Mouse (Mus musculus) MEL (cell line): Measurements from ENCODE around the gene Fam149a.

Experiments used
- CTCF ChIP-seq, 3 experiments: IDR thresholded peaks in 2 of 3; conservative IDR thresholded peaks in 1 of 3; 2 replicates each; pipeline ENCODE4 v1.5.1; 2011 to 2012; ENCODE audit warnings: low read length in 3 of 3, low read depth in 2 of 3, mild to moderate bottlenecking in 2 of 3, improper control_type of control experiment in 1 of 3, inconsistent platforms in 1 of 3, mixed read lengths in 1 of 3, moderate library complexity in 1 of 3; ENCODE audit not compliant: control insufficient read depth in 1 of 3, insufficient read depth in 1 of 3, poor library complexity in 1 of 3, severe bottlenecking in 1 of 3
- E2F4 ChIP-seq: IDR thresholded peaks from 2 replicates; pipeline ENCODE4 v1.6.1; 2011; ENCODE audit warnings: low read depth, low read length, improper control_type of control experiment, borderline replicate concordance
- EP300 ChIP-seq, 2 experiments: IDR thresholded peaks; 2 replicates each; pipeline ENCODE4 v1.6.1; 2011; ENCODE audit warnings: improper control_type of control experiment in 2 of 2, low read length in 2 of 2, low read depth in 1 of 2, mild to moderate bottlenecking in 1 of 2
- JUND ChIP-seq: IDR thresholded peaks from 2 replicates; pipeline ENCODE4 v1.6.1; 2011; ENCODE audit warnings: low read depth, mild to moderate bottlenecking, improper control_type of control experiment, low read length
- MAX ChIP-seq: IDR thresholded peaks from 2 replicates; pipeline ENCODE4 v1.6.1; 2011; ENCODE audit warnings: low read length, improper control_type of control experiment
- POLR2A ChIP-seq, 2 experiments: IDR thresholded peaks; 2 replicates each; pipeline ENCODE4 v1.6.1; 2011 to 2012; ENCODE audit warnings: low read length in 2 of 2, mild to moderate bottlenecking in 2 of 2, control low read depth in 1 of 2, improper control_type of control experiment in 1 of 2, low read depth in 1 of 2, moderate library complexity in 1 of 2; ENCODE audit not compliant: control insufficient read depth in 1 of 2, insufficient read depth in 1 of 2, poor library complexity in 1 of 2
- POLR2AphosphoS2 ChIP-seq: IDR thresholded peaks from 2 replicates; pipeline ENCODE4 v1.6.1; 2011; ENCODE audit warnings: low read length, improper control_type of control experiment
- RAD21 ChIP-seq: IDR thresholded peaks from 2 replicates; pipeline ENCODE4 v1.6.1; 2011; ENCODE audit warnings: mild to moderate bottlenecking, low read depth, low read length, improper control_type of control experiment
- TAL1 ChIP-seq: IDR thresholded peaks from 2 replicates; pipeline ENCODE4 v1.6.1; 2012; ENCODE audit warnings: mild to moderate bottlenecking, inconsistent platforms, low read length, moderate library complexity, mixed read lengths
- TBP ChIP-seq: IDR thresholded peaks from 2 replicates; pipeline ENCODE4 v1.8.0; 2011; ENCODE audit warnings: low read depth, low read length, improper control_type of control experiment
- USF2 ChIP-seq, 2 experiments: IDR thresholded peaks; 2 replicates each; pipeline ENCODE4 v1.6.1; 2011 to 2012; ENCODE audit warnings: improper control_type of control experiment in 2 of 2, low read length in 2 of 2, borderline replicate concordance in 1 of 2, inconsistent platforms in 1 of 2, low read depth in 1 of 2, mild to moderate bottlenecking in 1 of 2; ENCODE audit not compliant: insufficient read depth in 1 of 2
- ZMIZ1 ChIP-seq: IDR thresholded peaks from 2 replicates; pipeline ENCODE4 v1.6.1; 2012; ENCODE audit warnings: low read depth, mild to moderate bottlenecking, inconsistent platforms, low read length, improper control_type of control experiment, moderate library complexity
- ZNF384 ChIP-seq: IDR thresholded peaks from 2 replicates; pipeline ENCODE4 v1.6.1; 2012; ENCODE audit warnings: low read depth, mild to moderate bottlenecking, inconsistent platforms, low read length, improper control_type of control experiment

GRCm38 (mm10) chr8:45321365-45321764 lies 60.7 kb downstream of the Fam149a start:
- TF ChIP-seq ZMIZ1 (no peak), MAX (no peak), RAD21 (no peak), CTCF (IDR thresholded peaks at IDR 0.05 in 2 of 3, conservative IDR thresholded peaks at IDR 0.05 in 1 of 3; ENCODE audit: control insufficient read depth in 1 of 3, insufficient read depth in 1 of 3, low read depth in 2 of 3, low read length in 3 of 3, poor library complexity in 1 of 3, severe bottlenecking in 1 of 3) (no peak), POLR2A (IDR thresholded peaks at IDR 0.05; ENCODE audit: control insufficient read depth in 1 of 2, insufficient read depth in 1 of 2, low read depth in 1 of 2, low read length in 2 of 2, poor library complexity in 1 of 2) (no peak), TBP (no peak), EP300 (IDR thresholded peaks at IDR 0.05; ENCODE audit: low read depth in 1 of 2, low read length in 2 of 2) (no peak), E2F4 (no peak), TAL1 (no peak), USF2 (IDR thresholded peaks at IDR 0.05; ENCODE audit: borderline replicate concordance in 1 of 2, insufficient read depth in 1 of 2, low read depth in 1 of 2, low read length in 2 of 2) (no peak), ZNF384 (no peak), JUND (no peak), POLR2AphosphoS2 (no peak)
